Mouse (Mus musculus): ENCODE data around the gene Nkiras1. TPM values are rescaled to one million over a fixed set of nuclear protein-coding genes. Genes with fewer than 3 reads are reported as not detected.

Gene Nkiras1
- polyA plus RNA-seq, 1 experiment from 2014 or later: 11.1 TPM

DNA sequence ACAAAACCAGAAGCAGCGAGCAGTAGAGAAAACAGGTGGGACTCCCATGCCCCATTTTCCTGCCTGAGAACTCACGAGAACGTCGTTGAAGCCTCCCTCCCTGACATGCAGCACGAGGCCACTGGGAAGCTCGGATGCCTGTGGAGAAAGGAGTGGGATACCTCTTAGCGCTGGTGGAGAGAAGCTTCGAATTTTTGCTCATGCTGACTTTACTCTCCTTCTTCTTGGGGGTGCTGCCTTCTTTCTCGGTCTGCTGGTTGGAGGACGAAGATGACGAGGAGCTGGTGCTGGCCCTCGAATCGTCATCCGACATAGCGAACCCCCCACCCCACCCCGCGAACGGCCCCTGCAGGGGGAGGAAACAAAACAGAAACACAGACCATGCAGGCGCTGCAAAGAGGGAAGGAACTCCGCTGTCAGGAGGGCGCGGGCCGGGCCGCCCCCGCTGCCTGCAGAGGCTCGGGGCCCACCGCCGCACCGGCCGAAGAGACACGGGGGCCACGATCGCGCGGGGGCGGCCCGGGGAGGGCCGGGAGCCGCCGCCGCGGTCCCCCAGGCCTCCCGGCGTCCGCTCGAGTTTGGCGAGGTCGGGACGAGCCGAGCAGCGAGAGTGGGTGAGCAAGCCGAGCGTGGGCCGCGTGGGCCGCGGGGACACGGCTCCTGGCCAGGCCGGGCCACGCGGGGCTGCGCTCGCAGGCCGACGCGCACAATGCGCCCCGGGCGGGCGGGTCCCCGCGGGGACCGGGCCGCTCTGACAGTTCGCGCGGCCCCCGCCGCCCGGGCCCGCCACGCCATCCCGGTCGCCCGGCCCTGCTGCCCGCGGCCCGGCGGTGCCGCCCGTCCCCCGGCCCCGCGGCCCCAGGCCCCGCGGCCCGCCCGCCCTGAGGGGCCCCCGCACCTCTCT lies 60.1 kb downstream of the Nkiras1 start:
- Histone ChIP-seq H3K4me1 (peaks cover 32% of the 10 kb centered on the region), H3K36me3 (peaks cover 17% of the 10 kb centered on the region), H3K27ac (peak overlapping the region; percentile 97), H3K4me3 (peak overlapping the region; percentile 92), H3K9me3 (replicated peaks) (no peaks in the 10 kb centered on the region), H3K27me3 (ENCODE audit: low read depth, poor library complexity, severe bottlenecking) (no peaks in the 10 kb centered on the region)
- DNase-seq (ENCODE audit: low spot score): peak; percentile 61
- WGBS: under 1% methylated on average over 50 of the region's 99 CpGs

DNA sequence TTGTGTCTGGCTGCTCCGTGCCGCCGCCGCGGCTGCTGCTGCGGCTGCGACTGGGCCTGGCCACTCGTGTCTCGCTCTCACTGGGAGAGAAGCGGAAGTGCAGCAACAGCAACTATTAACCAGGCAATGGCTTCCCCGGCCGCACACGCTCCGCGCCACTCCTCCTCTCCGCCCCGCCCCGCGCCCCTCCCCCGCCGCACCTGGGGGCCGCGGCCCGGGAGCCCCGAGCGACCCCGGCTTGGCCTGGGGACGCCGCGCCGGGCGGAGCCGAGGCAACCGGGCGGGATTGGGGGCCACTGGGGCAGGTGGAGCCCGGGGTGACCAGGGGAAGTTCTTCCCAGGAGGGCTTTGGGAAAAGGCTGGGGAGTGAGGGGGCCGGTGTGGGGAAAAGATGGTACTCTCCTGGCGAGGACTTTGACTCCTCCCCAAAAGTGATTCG lies 60.8 kb downstream of the Nkiras1 start, which contains the start of gene Ube2e1:
TSS of gene Ube2e1 (minus strand) at position 167 of the 439 bp plus-strand sequence.
- peak within 1 kb of the TSS; percentile 97 for H3K27ac ChIP-seq
- under 1% methylated on average over 39 of the region's 39 CpGs for WGBS
- no peaks in the 10 kb centered on the region for H3K27me3 ChIP-seq (ENCODE audit: low read depth, poor library complexity, severe bottlenecking)
- peaks cover 10% of the 10 kb centered on the region for H3K36me3 ChIP-seq
- DNase-seq (ENCODE audit: low spot score): peak; percentile 86
- H3K4me3 ChIP-seq: peak within 1 kb of the TSS; percentile 92
- H3K4me1 ChIP-seq: peaks cover 27% of the 10 kb centered on the region
- H3K9me3 ChIP-seq (replicated peaks): no peaks in the 10 kb centered on the region

Other genes with a start within 250 kb of the Nkiras1 start
- 4.0 and 5.0 TPM in 2 replicates for gene Nr1d2, start 32.0 kb upstream of the Nkiras1 start, polyA plus RNA-seq (2016; fragmentation: Nextera tagmentation; extraction: Ambion mirVana)
- 460 and 562 TPM in 2 replicates for gene Rpl15, start 255 bp downstream of the Nkiras1 start, polyA plus RNA-seq (2016; fragmentation: Nextera tagmentation; extraction: Ambion mirVana)
- gene Ube2e1, start 60.7 kb downstream of the Nkiras1 start, polyA plus RNA-seq (2016; fragmentation: Nextera tagmentation; extraction: Ambion mirVana): 183 and 188 TPM in 2 replicates

All from limb, embryonic 10.5 days (tissue).